Mouse (Mus musculus) embryonic facial prominence, embryonic 13.5 days (tissue): ENCODE data around the gene Gon7. TPM values are rescaled to one million over a fixed set of nuclear protein-coding genes. Genes with fewer than 3 reads are reported as not detected.

Source experiments
- ATAC-seq: fragments of 200-750 bp; cut with Nextera tagmentation; 2 replicates; pipeline ENCODE4 v1.8.0; 2017; ENCODE audit warnings: low read depth; ENCODE audit not compliant: insufficient number of reproducible peaks, insufficient read depth, low FRiP score, low TSS enrichment
- H3K27ac ChIP-seq: fragments of 300-500 bp; sonication (generic); 2 replicates; pipeline ENCODE4 v1.5.1; 2015; ENCODE audit warnings: moderate library complexity, mild to moderate bottlenecking, inconsistent platforms
- H3K27me3 ChIP-seq: fragments of 300-500 bp; sonication (generic); 2 replicates; pipeline ENCODE4 v1.6.1; 2015; ENCODE audit warnings: mild to moderate bottlenecking, inconsistent platforms
- H3K36me3 ChIP-seq: fragments of 300-500 bp; sonication (generic); 2 replicates; pipeline ENCODE4 v1.6.1; 2015; ENCODE audit warnings: mild to moderate bottlenecking, inconsistent platforms
- H3K4me1 ChIP-seq: fragments of 300-500 bp; sonication (generic); 2 replicates; pipeline ENCODE4 v1.6.1; 2015; ENCODE audit warnings: inconsistent platforms
- H3K4me2 ChIP-seq: fragments of 300-500 bp; sonication (generic); 2 replicates; pipeline ENCODE4 v1.6.1; 2015; ENCODE audit warnings: moderate library complexity, mild to moderate bottlenecking, inconsistent platforms
- H3K4me3 ChIP-seq: fragments of 300-500 bp; sonication (generic); 2 replicates; pipeline ENCODE4 v1.5.1; 2015; ENCODE audit warnings: mild to moderate bottlenecking, inconsistent platforms
- H3K9ac ChIP-seq: fragments of 300-500 bp; sonication (generic); 2 replicates; pipeline ENCODE4 v1.6.1; 2015; ENCODE audit warnings: mild to moderate bottlenecking, inconsistent platforms
- H3K9me3 ChIP-seq: fragments of 300-500 bp; sonication (generic); 2 replicates; pipeline ENCODE4 v1.6.1; 2016; ENCODE audit warnings: inconsistent platforms
- WGBS: fragments of 180-500 bp; shearing (Covaris S2); methylation state at CpG from one replicate; pipeline ENCODE4 v1.1.7; 2015; ENCODE audit warnings: mixed read lengths; 5-methylcytosine and 5-hydroxymethylcytosine counted together
- polyA plus RNA-seq: library from polyadenylated mRNA; unstranded; fragments of >200 nt; fragmentation: Nextera tagmentation; extraction: Ambion mirVana; gene quantifications from 2 replicates; pipeline ENCODE4 v1.2.1, GENCODE M21; 2015

Gene Gon7
- 36.0 and 38.9 TPM in 2 replicates for polyA plus RNA-seq

DNA sequence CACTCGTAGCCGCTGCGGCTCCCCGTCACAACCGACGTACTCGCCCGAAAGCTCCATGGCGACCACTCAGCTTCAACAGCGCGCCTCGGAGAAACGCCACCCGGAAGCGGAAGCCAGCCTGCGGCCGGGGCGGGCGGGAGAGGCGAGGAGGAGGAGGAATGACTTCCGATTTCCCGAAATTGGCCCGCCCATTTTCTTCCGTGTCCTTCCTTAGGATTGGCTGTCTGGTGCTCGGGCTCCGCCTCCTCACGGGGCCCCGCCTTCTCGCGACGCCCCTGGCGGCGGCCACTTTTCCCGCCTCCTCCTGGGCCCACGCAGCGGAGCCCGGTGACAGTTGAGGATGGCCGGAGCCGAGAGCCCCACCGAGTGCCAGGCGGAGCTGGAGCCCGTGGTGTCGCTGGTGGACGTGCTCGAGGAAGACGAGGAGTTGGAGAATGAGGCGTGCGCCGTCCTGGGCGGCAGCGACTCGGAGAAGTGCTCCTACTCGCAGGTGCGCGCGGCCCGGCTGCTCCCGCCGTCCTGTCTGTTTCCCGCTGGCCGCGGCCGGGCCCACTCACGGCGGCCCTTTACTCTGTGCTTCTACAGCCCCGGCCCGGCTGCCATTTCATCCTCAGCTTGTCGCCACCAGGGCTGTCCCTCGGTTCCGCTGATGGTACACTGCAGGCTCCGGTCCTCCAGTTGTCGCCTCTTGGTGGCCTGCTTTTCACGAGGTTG lies at the start of gene Gon7, which contains the start of the genes Gm28051 and Ubr7:
Gene Gon7, minus strand, starts transcription at position 115 of the 714 bp plus-strand sequence.
Gene Gm28051, minus strand, starts transcription at position 77 of the 714 bp plus-strand sequence.
Gene Ubr7, plus strand, starts transcription at position 279 of the 714 bp plus-strand sequence.
- peak within 1 kb of the TSS; percentile 87 for H3K27ac ChIP-seq
- under 1% methylated on average over 73 of the region's 73 CpGs for WGBS
- ATAC-seq: peak; percentile 93
- peak within 1 kb of the TSS; percentile 93 for H3K4me3 ChIP-seq
- peak within 1 kb of the TSS; percentile 86 for H3K4me2 ChIP-seq
- H3K9me3 ChIP-seq: no peaks in the 10 kb centered on the region
- peak within 1 kb of the TSS; percentile 87 for H3K9ac ChIP-seq
- H3K27me3 ChIP-seq: no peaks in the 10 kb centered on the region
- H3K36me3 ChIP-seq: peaks cover 3% of the 10 kb centered on the region; the same call in 1 of the 2 replicates
- H3K4me1 ChIP-seq: peaks cover 23% of the 10 kb centered on the region

DNA sequence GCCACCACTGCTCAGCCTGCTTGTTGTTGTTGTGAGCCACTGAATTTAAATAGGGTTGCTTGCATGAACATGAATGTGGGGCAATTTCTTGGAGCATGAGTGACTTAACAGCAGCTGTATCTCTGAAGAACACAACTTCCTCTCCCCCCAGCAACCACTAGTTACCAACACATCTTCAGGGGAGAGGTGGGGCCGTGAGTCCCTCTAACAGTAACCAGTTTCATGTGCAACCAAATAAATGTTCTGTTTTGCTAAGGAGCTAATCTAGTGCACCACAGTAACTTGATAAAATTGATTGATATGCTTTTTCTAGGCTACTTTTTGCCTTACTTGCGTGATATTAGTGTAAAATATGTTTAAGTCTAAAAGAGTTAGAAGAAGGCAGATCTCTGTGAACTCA lies 41.9 kb upstream of the Gon7 start:
- H3K9ac ChIP-seq: no peak overlapping the region
- ATAC-seq: no peak
- H3K9me3 ChIP-seq: no peaks in the 10 kb centered on the region
- no peak overlapping the region for H3K4me2 ChIP-seq
- WGBS: 84% methylated on average over 2 of the region's 2 CpGs
- no peak overlapping the region for H3K4me3 ChIP-seq
- H3K27me3 ChIP-seq: no peaks in the 10 kb centered on the region
- peaks cover 31% of the 10 kb centered on the region for H3K36me3 ChIP-seq
- no peak overlapping the region for H3K27ac ChIP-seq
- no peaks in the 10 kb centered on the region for H3K4me1 ChIP-seq

DNA sequence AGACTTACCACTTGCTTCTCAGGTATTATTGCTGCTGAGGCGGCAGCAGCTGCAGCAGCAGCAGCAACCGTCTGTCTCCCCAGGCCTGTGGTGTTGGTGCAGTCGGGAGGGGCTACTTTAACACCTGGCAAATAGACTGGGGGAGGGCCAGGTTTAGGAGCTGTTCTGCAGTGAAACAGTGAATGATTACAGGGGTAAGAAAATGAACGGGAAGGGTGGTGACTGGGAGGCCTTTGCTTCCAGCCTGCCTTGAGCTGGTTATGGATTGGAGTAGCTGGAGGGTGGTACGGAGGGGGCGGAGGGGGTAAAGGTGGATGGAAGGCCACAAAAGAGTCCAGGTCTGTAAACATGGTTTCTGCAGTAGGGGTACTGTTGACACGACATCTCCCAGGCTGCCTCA lies 30.3 kb upstream of the Gon7 start:
- H3K4me2 ChIP-seq: no peak overlapping the region
- no peak overlapping the region for H3K4me3 ChIP-seq
- H3K27ac ChIP-seq: no peak overlapping the region
- 91% methylated on average over 7 of the region's 7 CpGs for WGBS
- no peaks in the 10 kb centered on the region for H3K9me3 ChIP-seq
- peaks cover 84% of the 10 kb centered on the region for H3K36me3 ChIP-seq
- no peak for ATAC-seq
- no peak overlapping the region for H3K9ac ChIP-seq
- no peaks in the 10 kb centered on the region for H3K4me1 ChIP-seq
- H3K27me3 ChIP-seq: no peaks in the 10 kb centered on the region

DNA sequence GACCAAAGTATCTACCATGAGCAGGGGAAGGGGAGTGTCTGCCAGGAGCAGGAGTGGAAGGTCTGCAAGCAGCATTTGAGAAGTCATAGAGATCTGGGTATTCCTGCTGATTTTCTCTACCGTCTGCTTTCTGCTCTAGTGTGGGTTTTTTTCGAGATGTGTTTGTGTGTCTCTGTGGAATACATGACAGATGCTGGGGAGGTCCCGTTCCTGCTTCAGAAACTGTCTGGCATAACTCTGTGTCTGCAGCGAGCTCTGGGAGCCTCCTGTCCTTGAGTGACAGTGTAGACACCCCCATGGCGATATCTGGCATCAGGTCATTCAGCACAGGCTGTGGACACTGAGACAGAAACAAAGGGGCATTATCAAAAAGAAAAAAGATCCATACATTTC lies 28.0 kb upstream of the Gon7 start:
- no peak overlapping the region for H3K4me3 ChIP-seq
- H3K27me3 ChIP-seq: no peaks in the 10 kb centered on the region
- H3K27ac ChIP-seq: no peak overlapping the region
- H3K36me3 ChIP-seq: peaks cover 70% of the 10 kb centered on the region
- H3K4me1 ChIP-seq: no peaks in the 10 kb centered on the region
- ATAC-seq: no peak
- H3K4me2 ChIP-seq: no peak overlapping the region
- 76% methylated on average over 5 of the region's 5 CpGs for WGBS
- H3K9ac ChIP-seq: no peak overlapping the region
- no peaks in the 10 kb centered on the region for H3K9me3 ChIP-seq

DNA sequence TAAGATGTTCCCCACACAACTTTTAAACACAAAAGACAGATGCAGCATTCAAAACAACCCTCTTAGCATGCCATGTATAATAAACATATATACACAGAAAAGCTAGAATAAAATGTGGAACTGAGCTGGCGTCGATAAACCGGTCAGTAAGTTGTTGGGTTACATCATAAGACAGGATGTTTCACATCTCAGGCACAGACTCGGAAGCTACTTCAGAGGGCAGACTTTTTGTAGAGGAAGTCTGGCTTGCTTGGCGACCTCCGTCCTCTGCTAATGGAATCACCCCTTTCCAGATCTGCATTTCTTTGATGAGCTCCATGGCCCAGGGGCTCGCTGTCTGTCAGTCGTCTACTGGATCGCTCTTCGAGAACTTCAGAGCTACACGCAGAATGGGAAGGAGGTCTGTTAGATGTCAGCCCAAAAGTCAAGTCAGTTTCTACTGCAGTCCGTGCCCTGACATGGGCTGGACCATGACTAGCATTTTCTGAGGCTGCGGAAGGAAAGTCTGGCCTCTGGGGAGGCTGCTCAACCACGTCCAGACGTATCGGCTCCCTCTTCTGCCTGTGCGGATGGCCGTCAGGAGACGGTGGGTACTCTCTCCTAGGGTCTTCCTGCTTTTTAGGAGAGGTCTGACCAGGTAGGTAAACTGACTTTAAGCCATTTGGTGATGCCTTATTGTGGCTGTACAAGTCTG lies 27.4 kb upstream of the Gon7 start:
- H3K27me3 ChIP-seq: no peaks in the 10 kb centered on the region

DNA sequence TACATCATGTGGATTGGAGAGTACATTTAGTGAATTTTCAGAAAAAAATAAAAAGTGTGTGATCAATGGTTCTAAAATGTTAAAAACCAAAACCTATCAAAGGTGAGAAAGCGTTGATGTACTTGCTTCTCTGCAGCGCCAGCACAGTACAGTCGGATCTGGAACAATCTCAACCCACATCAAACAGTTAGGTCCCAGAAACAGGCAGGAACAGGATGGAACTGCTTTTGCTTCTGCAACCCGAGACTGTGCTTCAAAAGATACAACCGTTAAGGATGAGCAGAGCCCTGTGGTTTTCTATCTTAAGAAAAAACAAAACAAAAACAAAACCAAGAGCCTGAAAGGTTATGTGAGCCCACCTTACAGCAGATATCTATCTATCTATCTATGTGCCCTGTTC lies 25.2 kb upstream of the Gon7 start:
- no peak for ATAC-seq
- WGBS: 80% methylated on average over 5 of the region's 5 CpGs
- Histone ChIP-seq H3K4me3 (no peak overlapping the region), H3K27ac (no peak overlapping the region), H3K27me3 (no peaks in the 10 kb centered on the region), H3K4me1 (no peaks in the 10 kb centered on the region), H3K9me3 (no peaks in the 10 kb centered on the region), H3K4me2 (no peak overlapping the region), H3K9ac (no peak overlapping the region), H3K36me3 (peaks cover 51% of the 10 kb centered on the region)

More for the DNA sequence above, 27.4 kb upstream of the Gon7 start:
- Histone ChIP-seq H3K9ac (no peak overlapping the region), H3K4me1 (no peaks in the 10 kb centered on the region), H3K4me3 (no peak overlapping the region), H3K27ac (no peak overlapping the region), H3K36me3 (peaks cover 64% of the 10 kb centered on the region), H3K4me2 (no peak overlapping the region), H3K9me3 (no peaks in the 10 kb centered on the region)
- WGBS: 80% methylated on average over 19 of the region's 19 CpGs
- ATAC-seq: no peak

DNA sequence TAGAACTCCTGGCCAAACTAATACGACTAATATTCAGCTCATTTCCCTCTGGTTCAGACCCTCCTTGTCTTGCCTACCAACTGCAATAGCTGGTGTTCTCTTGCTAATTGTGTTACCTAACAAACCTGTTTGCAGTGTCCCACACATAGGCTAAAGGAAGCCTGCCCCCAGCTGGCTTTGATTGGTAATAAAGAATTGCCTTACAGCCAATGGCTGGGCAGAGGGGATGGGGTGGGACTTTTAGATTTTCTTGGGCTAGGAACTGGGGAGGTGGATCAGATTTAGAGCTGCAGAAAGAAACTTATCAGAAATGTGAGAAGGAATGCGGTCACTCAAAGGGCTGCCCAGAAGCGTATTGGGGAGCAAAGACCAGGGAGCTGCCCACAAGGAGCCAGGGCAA lies 21.8 kb upstream of the Gon7 start:
- no peak overlapping the region for H3K4me3 ChIP-seq
- H3K9me3 ChIP-seq: no peaks in the 10 kb centered on the region
- H3K9ac ChIP-seq: no peak overlapping the region
- H3K36me3 ChIP-seq: peaks cover 52% of the 10 kb centered on the region
- no peak for ATAC-seq
- H3K4me2 ChIP-seq: no peak overlapping the region
- 47% methylated on average over 3 of the region's 3 CpGs for WGBS
- no peaks in the 10 kb centered on the region for H3K27me3 ChIP-seq
- H3K27ac ChIP-seq: no peak overlapping the region
- no peaks in the 10 kb centered on the region for H3K4me1 ChIP-seq

DNA sequence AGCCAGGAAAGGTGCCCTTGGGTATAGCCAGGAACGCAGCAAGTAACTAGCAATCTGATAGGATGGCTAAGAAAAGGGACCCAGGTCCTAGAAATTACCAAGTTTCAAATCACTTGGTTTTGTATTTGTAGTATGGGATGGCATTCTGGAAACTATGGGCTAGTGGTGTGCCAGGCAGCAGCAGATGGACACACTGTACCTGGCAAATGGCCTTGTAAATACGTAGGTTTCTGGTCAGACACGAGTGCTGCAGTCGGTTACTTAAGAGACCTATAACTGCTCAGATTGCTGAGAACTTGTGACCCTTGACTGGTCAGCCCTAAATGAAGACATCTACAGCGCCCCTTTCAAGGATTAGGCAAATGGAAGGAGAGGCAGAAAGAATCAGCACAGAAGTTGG lies 20.5 kb upstream of the Gon7 start:
- no peak for ATAC-seq
- Histone ChIP-seq H3K36me3 (peaks cover 50% of the 10 kb centered on the region), H3K4me2 (no peak overlapping the region), H3K9ac (no peak overlapping the region), H3K27ac (no peak overlapping the region), H3K9me3 (no peaks in the 10 kb centered on the region), H3K27me3 (no peaks in the 10 kb centered on the region), H3K4me1 (no peaks in the 10 kb centered on the region), H3K4me3 (no peak overlapping the region)
- WGBS: 85% methylated on average over 5 of the region's 5 CpGs

DNA sequence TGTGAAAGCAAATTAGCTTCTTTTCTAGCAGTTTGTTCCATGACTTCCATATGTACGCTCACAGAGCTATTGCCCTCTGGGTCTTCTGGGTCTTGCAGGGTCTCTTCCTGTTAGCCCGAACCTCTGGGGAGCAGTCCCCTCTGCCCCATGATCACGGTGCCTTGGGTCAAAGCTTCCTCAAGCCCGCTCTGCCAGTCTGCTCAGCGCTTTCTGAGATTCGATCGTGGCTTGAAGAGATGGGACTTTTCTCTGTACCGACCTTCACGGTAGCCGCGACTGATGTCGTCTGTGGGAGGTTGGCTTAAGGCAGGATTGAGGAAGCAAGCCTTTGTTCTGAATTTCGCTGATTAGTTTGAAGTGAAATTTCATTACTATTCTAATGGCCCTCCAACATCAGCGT lies 18.4 kb upstream of the Gon7 start:
- ATAC-seq: no peak
- 90% methylated on average over 14 of the region's 14 CpGs for WGBS

DNA sequence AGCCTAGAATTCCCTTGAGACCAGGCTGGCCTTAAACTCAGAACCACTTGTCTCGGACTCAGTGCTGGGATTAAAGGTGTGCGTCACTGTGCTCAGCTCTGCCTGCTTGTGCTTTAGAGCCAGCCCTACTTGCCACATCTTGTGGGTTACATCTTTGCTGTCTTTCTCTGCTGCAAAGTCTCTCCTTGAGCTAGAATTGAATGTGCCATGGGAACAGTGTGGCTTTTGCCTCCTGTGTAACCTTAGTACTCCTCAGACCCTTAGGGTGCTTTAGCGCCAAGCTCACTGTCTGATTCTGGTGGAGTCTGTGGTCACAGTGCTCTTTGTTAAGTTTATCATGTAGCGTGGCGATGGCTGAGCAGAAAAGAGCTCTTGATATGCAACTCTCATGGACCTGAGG lies 15.1 kb upstream of the Gon7 start:
- Histone ChIP-seq H3K27ac (no peak overlapping the region), H3K4me2 (no peak overlapping the region), H3K4me1 (no peaks in the 10 kb centered on the region), H3K9me3 (no peaks in the 10 kb centered on the region), H3K9ac (no peak overlapping the region), H3K27me3 (no peaks in the 10 kb centered on the region), H3K36me3 (peaks cover 90% of the 10 kb centered on the region), H3K4me3 (no peak overlapping the region)
- ATAC-seq: no peak
- WGBS: 90% methylated on average over 5 of the region's 5 CpGs

More for the DNA sequence above, 18.4 kb upstream of the Gon7 start:
- H3K27me3 ChIP-seq: no peaks in the 10 kb centered on the region
- no peak overlapping the region for H3K27ac ChIP-seq
- peaks cover 63% of the 10 kb centered on the region for H3K36me3 ChIP-seq
- H3K4me3 ChIP-seq: no peak overlapping the region
- H3K9ac ChIP-seq: no peak overlapping the region
- H3K4me1 ChIP-seq: no peaks in the 10 kb centered on the region
- H3K4me2 ChIP-seq: no peak overlapping the region
- no peaks in the 10 kb centered on the region for H3K9me3 ChIP-seq

DNA sequence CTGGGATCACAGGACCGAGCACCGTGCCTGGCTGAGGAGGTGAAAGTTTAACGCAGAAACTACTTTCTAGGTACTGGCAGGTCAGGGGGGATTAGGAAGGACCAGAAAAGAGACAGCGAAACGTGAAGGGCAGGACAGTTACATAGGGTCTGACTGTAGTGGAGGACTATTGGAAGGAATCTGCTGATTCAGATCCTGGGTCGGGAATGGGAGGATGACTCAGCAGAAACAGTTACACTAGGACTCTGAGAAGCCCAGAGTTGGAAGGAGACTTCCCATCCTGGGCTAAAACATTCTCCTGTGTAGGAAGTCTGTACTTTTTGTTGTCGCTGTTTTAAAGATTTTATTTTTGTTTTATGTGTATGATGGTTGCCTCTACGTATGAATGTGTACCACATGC lies 14.0 kb upstream of the Gon7 start:
- WGBS: 97% methylated on average over 8 of the region's 8 CpGs

DNA sequence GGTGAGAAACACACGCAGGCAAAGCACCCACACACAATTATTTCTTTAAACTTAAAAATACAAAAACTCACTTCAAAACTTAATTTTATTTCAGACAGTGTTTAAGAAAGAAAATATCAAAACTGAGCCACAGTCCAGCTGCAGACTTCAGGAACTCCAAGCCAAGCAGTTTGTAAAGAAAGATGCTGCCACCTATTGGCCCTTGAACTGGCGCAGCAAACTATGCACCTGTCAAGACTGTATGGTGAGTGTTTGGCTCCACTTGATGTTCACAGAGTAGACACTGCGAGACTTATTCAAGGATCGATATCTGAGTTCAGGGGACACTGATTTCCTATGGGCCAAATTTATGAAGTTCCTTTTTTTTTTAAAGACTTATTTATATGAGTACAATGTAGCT lies 11.4 kb upstream of the Gon7 start:
- Histone ChIP-seq H3K9me3 (no peaks in the 10 kb centered on the region), H3K4me1 (no peaks in the 10 kb centered on the region), H3K4me3 (no peak overlapping the region), H3K36me3 (peaks cover 88% of the 10 kb centered on the region), H3K27ac (no peak overlapping the region), H3K27me3 (no peaks in the 10 kb centered on the region), H3K4me2 (no peak overlapping the region), H3K9ac (no peak overlapping the region)
- no peak for ATAC-seq
- 91% methylated on average over 4 of the region's 4 CpGs for WGBS

More for the DNA sequence above, 14.0 kb upstream of the Gon7 start:
- ATAC-seq: no peak
- Histone ChIP-seq H3K9me3 (no peaks in the 10 kb centered on the region), H3K36me3 (peaks cover 90% of the 10 kb centered on the region), H3K27me3 (no peaks in the 10 kb centered on the region), H3K4me3 (no peak overlapping the region), H3K4me2 (no peak overlapping the region), H3K9ac (no peak overlapping the region), H3K27ac (no peak overlapping the region), H3K4me1 (no peaks in the 10 kb centered on the region)
